Comparison of ENCODE assay signal across 10 mouse cellular contexts in the genomic region with DNA sequence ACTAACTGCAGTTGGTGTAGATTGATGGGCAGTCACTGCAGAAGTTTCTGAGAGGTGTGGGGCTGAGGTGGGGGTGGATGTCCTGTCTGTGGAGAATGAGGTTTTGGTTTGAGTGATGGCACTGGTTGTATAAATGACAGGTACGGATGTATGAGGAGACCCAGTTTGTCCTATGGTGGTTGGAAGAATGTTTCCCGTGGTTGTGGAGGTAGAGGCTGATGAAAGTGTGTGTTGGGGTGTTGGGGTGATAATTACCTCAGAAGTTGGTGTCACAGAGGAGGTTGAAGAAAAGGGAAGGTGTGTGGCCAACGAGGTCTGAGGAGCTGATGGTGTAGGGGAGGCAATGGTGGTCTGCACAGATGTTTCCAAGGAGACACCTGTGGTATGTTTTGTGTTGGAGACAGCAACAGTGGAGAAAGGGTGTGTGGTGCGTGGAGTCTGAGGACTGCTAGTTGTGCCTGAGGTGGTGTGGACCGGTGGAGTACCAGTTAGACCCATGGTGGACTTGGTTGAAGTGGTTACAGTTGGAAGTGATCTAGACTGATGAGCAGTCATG. TPM values are rescaled to one million over a fixed set of nuclear protein-coding genes. Genes with fewer than 3 reads are reported as not detected.
DNase-seq lines count a peak whose midpoint lies in the region; ATAC-seq lines count a peak whose summit lies in the region.
"Not testable (repeated sequence)": the region's sequence is repeated elsewhere in the genome, so short reads cannot be mapped to it uniquely, and the experiment has no call there.
"Had no signal": no experiment of that assay in that cellular context is flagged by ENCODE, and none has a peak within 500 bp of the region (broad histone marks: within the 10 kb centered on the region; RNA-seq: fewer than 3 reads in every experiment).

No protein-coding gene starts in this region.

- not testable (repeated sequence) for H3K4me3 ChIP-seq in embryonic facial prominence, embryonic 11.5 days (ENCODE audit: low read depth, low read length); forebrain, embryonic 15.5 days; heart, embryonic 16.5 days (ENCODE audit: low read length); intestine, embryonic 14.5 days (ENCODE audit: low read depth, low read length); limb, embryonic 13.5 days; lung, embryonic 15.5 days; midbrain, embryonic 16.5 days (ENCODE audit: low read depth, low read length); stomach, embryonic 15.5 days (replicated peaks)

- not testable (repeated sequence) for DNase-seq in embryonic facial prominence, embryonic 11.5 days (ENCODE audit: low spot score); intestine, embryonic 14.5 days (ENCODE audit: low spot score)

- peak; percentile 53 for ATAC-seq in embryonic facial prominence, embryonic 11.5 days (replicated peaks; ENCODE audit: insufficient number of reproducible peaks, low FRiP score, low TSS enrichment, low read depth)
- ATAC-seq in forebrain, embryonic 15.5 days (replicated peaks): peak; percentile 53
- ATAC-seq in heart, embryonic 16.5 days (replicated peaks; ENCODE audit: extremely low read depth, insufficient read depth, low FRiP score): peak; percentile 26
- peak; percentile 63 for ATAC-seq in intestine, embryonic 14.5 days (replicated peaks; ENCODE audit: low FRiP score, low TSS enrichment, low read depth)
- ATAC-seq in limb, embryonic 13.5 days (ENCODE audit: low FRiP score, low read depth): peak; percentile 64
- ATAC-seq in lung, embryonic 15.5 days (ENCODE audit: borderline replicate concordance, extremely low read depth, low FRiP score, low TSS enrichment): peak; percentile 46
- peak; percentile 49 for ATAC-seq in midbrain, embryonic 16.5 days
- peak; percentile 43 for ATAC-seq in stomach, embryonic 15.5 days (ENCODE audit: insufficient read depth, low FRiP score, low read depth)

- not testable (repeated sequence) for H3K9ac ChIP-seq in embryonic facial prominence, embryonic 11.5 days (replicated peaks; ENCODE audit: low read length); forebrain, embryonic 15.5 days (replicated peaks); heart, embryonic 16.5 days (ENCODE audit: low read length); intestine, embryonic 14.5 days (ENCODE audit: low read length); limb, embryonic 13.5 days; lung, embryonic 15.5 days; midbrain, embryonic 16.5 days (ENCODE audit: low read depth, low read length); stomach, embryonic 15.5 days

- H3K27me3 ChIP-seq in embryonic facial prominence, embryonic 11.5 days (ENCODE audit: control insufficient read depth, insufficient read depth, low read length); forebrain, embryonic 15.5 days; heart, embryonic 16.5 days (ENCODE audit: control insufficient read depth, insufficient read depth, low read length); intestine, embryonic 14.5 days (replicated peaks; ENCODE audit: control insufficient read depth, insufficient read depth, low read length); limb, embryonic 13.5 days; lung, embryonic 15.5 days; midbrain, embryonic 16.5 days (ENCODE audit: control insufficient read depth, insufficient read depth, low read depth, low read length); stomach, embryonic 15.5 days (replicated peaks): not testable (repeated sequence)

- H3K27ac ChIP-seq in embryonic facial prominence, embryonic 11.5 days (replicated peaks; ENCODE audit: low read depth, low read length); forebrain, embryonic 15.5 days (replicated peaks); heart, embryonic 16.5 days (ENCODE audit: low read length); intestine, embryonic 14.5 days (ENCODE audit: low read depth); limb, embryonic 13.5 days; lung, embryonic 15.5 days; midbrain, embryonic 16.5 days (ENCODE audit: low read length); stomach, embryonic 15.5 days: not testable (repeated sequence)

- not testable (repeated sequence) for H3K4me1 ChIP-seq in embryonic facial prominence, embryonic 11.5 days (ENCODE audit: control insufficient read depth, insufficient read depth, low read length); forebrain, embryonic 15.5 days; heart, embryonic 16.5 days (ENCODE audit: control insufficient read depth, insufficient read depth, low read length); intestine, embryonic 14.5 days (replicated peaks; ENCODE audit: control insufficient read depth, insufficient read depth, low read length); limb, embryonic 13.5 days; lung, embryonic 15.5 days; midbrain, embryonic 16.5 days (ENCODE audit: control insufficient read depth, insufficient read depth, low read length); stomach, embryonic 15.5 days

- H3K36me3 ChIP-seq in embryonic facial prominence, embryonic 11.5 days (replicated peaks; ENCODE audit: control insufficient read depth, insufficient read depth, low read depth, low read length); forebrain, embryonic 15.5 days; heart, embryonic 16.5 days (ENCODE audit: control insufficient read depth, insufficient read depth); intestine, embryonic 14.5 days (ENCODE audit: control insufficient read depth, insufficient read depth, low read length); limb, embryonic 13.5 days; lung, embryonic 15.5 days; midbrain, embryonic 16.5 days (ENCODE audit: control insufficient read depth, insufficient read depth, low read length); stomach, embryonic 15.5 days: not testable (repeated sequence)

- H3K9me3 ChIP-seq in embryonic facial prominence, embryonic 11.5 days (replicated peaks; ENCODE audit: control insufficient read depth, low read length); forebrain, embryonic 15.5 days; heart, embryonic 16.5 days (replicated peaks; ENCODE audit: control insufficient read depth, low read length); intestine, embryonic 14.5 days (ENCODE audit: control insufficient read depth, low read length); limb, embryonic 13.5 days; lung, embryonic 15.5 days; midbrain, embryonic 16.5 days (replicated peaks; ENCODE audit: control insufficient read depth, low read length, poor library complexity, severe bottlenecking); stomach, embryonic 15.5 days: not testable (repeated sequence)

- 83% methylated on average over 5 of the region's 5 CpGs for WGBS in embryonic facial prominence, embryonic 11.5 days
- WGBS in forebrain, embryonic 15.5 days: 85% methylated on average over 5 of the region's 5 CpGs
- WGBS in heart, embryonic 16.5 days: 82% methylated on average over 5 of the region's 5 CpGs
- 82% methylated on average over 5 of the region's 5 CpGs for WGBS in intestine, embryonic 14.5 days
- 81% methylated on average over 5 of the region's 5 CpGs for WGBS in limb, embryonic 13.5 days
- WGBS in lung, embryonic 15.5 days: 80% methylated on average over 5 of the region's 5 CpGs
- 84% methylated on average over 5 of the region's 5 CpGs for WGBS in midbrain, embryonic 16.5 days
- 84% methylated on average over 5 of the region's 5 CpGs for WGBS in stomach, embryonic 15.5 days

- H3K4me2 ChIP-seq in embryonic facial prominence, embryonic 11.5 days (ENCODE audit: low read depth, low read length); forebrain, embryonic 15.5 days (replicated peaks); heart, embryonic 16.5 days (ENCODE audit: low read depth, low read length); intestine, embryonic 14.5 days (ENCODE audit: low read length); limb, embryonic 13.5 days (replicated peaks); lung, embryonic 15.5 days; midbrain, embryonic 16.5 days (ENCODE audit: low read length); stomach, embryonic 15.5 days: not testable (repeated sequence)

RNA-seq across cellular contexts. Expression of gene Muc6, which starts 15.7 kb away (rescaled TPM):
- 0.08 TPM in 2 replicates for polyA plus RNA-seq in embryonic facial prominence, embryonic 11.5 days (2014; fragmentation: Nextera tagmentation; extraction: Ambion mirVana)
- 0.25 and 0.28 TPM in 2 replicates for polyA plus RNA-seq in forebrain, embryonic 15.5 days (2015; fragmentation: Nextera tagmentation; extraction: Ambion mirVana)
- polyA plus RNA-seq in heart, embryonic 16.5 days (2015; fragmentation: Nextera tagmentation; extraction: Ambion mirVana): 0.14 and 0.18 TPM in 2 replicates
- polyA plus RNA-seq in intestine, embryonic 14.5 days (2014; fragmentation: Nextera tagmentation; extraction: Ambion mirVana): 0.23 and 0.24 TPM in 2 replicates
- 0.18 and 0.32 TPM in 2 replicates for polyA plus RNA-seq in limb, embryonic 13.5 days (2015; fragmentation: Nextera tagmentation; extraction: Ambion mirVana)
- polyA plus RNA-seq in lung, embryonic 15.5 days (2015; fragmentation: Nextera tagmentation; extraction: Ambion mirVana): 0.07 and 0.11 TPM in 2 replicates
- polyA plus RNA-seq in midbrain, embryonic 16.5 days (2015; fragmentation: Nextera tagmentation; extraction: Ambion mirVana): 0.23 and 0.26 TPM in 2 replicates
- 2.0 and 3.3 TPM in 2 replicates for polyA plus RNA-seq in stomach, embryonic 15.5 days (2015; fragmentation: Nextera tagmentation; extraction: Ambion mirVana)

RNA-seq across cellular contexts. Expression of gene Muc2, which starts 50.7 kb away (rescaled TPM):
- 0.28 TPM in 1 of 2 replicates, not detected in the other for polyA plus RNA-seq in embryonic facial prominence, embryonic 11.5 days (2014; fragmentation: Nextera tagmentation; extraction: Ambion mirVana)
- 0.06 and 0.15 TPM in 2 replicates for polyA plus RNA-seq in forebrain, embryonic 15.5 days (2015; fragmentation: Nextera tagmentation; extraction: Ambion mirVana)
- polyA plus RNA-seq in heart, embryonic 16.5 days (2015; fragmentation: Nextera tagmentation; extraction: Ambion mirVana): 0.31 and 1.1 TPM in 2 replicates
- polyA plus RNA-seq in intestine, embryonic 14.5 days (2014; fragmentation: Nextera tagmentation; extraction: Ambion mirVana): 1.1 and 1.6 TPM in 2 replicates
- polyA plus RNA-seq in limb, embryonic 13.5 days (2015; fragmentation: Nextera tagmentation; extraction: Ambion mirVana): 0.32 and 1.1 TPM in 2 replicates
- polyA plus RNA-seq in lung, embryonic 15.5 days (2015; fragmentation: Nextera tagmentation; extraction: Ambion mirVana): 0.08 and 0.37 TPM in 2 replicates
- 0.16 and 0.67 TPM in 2 replicates for polyA plus RNA-seq in midbrain, embryonic 16.5 days (2015; fragmentation: Nextera tagmentation; extraction: Ambion mirVana)
- 2.7 and 2.8 TPM in 2 replicates for polyA plus RNA-seq in stomach, embryonic 15.5 days (2015; fragmentation: Nextera tagmentation; extraction: Ambion mirVana)
- polyA plus RNA-seq: forebrain, embryonic 10.5 days; myocyte had no signal
